Comparison of ENCODE assay signal across 10 mouse cellular contexts in genomic region chr2:181463008-181463738, GRCm38 (mm10). TPM values are rescaled to one million over a fixed set of nuclear protein-coding genes. Genes with fewer than 3 reads are reported as not detected.
A peak's percentile ranks its signal among the peaks of the same experiment; 100 is the strongest.
DNase-seq lines count a peak whose midpoint lies in the region; ATAC-seq and TF ChIP-seq lines count a peak whose summit lies in the region.
"Had no signal": no experiment of that assay in that cellular context is flagged by ENCODE, and none has a peak within 500 bp of the region (broad histone marks: within the 10 kb centered on the region; RNA-seq: fewer than 3 reads in every experiment).

No protein-coding gene starts in this region.

- H3K4me3 ChIP-seq in intestine, embryonic 14.5 days (ENCODE audit: low read depth, low read length), result no peak overlapping the region
- no peak overlapping the region for H3K4me3 ChIP-seq in intestine, postnatal 0 days (ENCODE audit: low read depth, low read length)
- peak overlapping the region; percentile 31 for H3K4me3 ChIP-seq in cerebellum, adult 2 months (replicated peaks; ENCODE audit: insufficient read depth, low read depth, low read length)
- H3K4me3 ChIP-seq in hindbrain, embryonic 15.5 days, result no peak overlapping the region
- H3K4me3 ChIP-seq in midbrain, embryonic 13.5 days (replicated peaks), result no peak overlapping the region
- H3K4me3 ChIP-seq: embryonic facial prominence, embryonic 15.5 days had no signal

- H3K9ac ChIP-seq in intestine, embryonic 14.5 days (ENCODE audit: low read length), result no peak overlapping the region
- H3K9ac ChIP-seq in intestine, postnatal 0 days (ENCODE audit: low read depth, low read length), result no peak overlapping the region
- H3K9ac ChIP-seq in hindbrain, embryonic 15.5 days, result no peak overlapping the region
- H3K9ac ChIP-seq in midbrain, embryonic 13.5 days (replicated peaks), result no peak overlapping the region
- H3K9ac ChIP-seq: embryonic facial prominence, embryonic 15.5 days had no signal

- 33% methylated on average over 7 of the region's 7 CpGs for WGBS in intestine, embryonic 14.5 days
- WGBS in intestine, postnatal 0 days, result 37% methylated on average over 7 of the region's 7 CpGs
- WGBS in cerebellum, adult 2 months, result 3% methylated on average over 7 of the region's 7 CpGs
- 23% methylated on average over 7 of the region's 7 CpGs for WGBS in hindbrain, embryonic 15.5 days
- 44% methylated on average over 7 of the region's 7 CpGs for WGBS in midbrain, embryonic 13.5 days

- DNase-seq in intestine, embryonic 14.5 days (ENCODE audit: low spot score), result peak; percentile 55
- peak; percentile 94 to 97 for DNase-seq in cerebellum, adult 2 months
- DNase-seq in frontal cortex, postnatal 36 days (ENCODE audit: low spot score in 2 of 2), result peak; percentile 44 to 49
- DNase-seq in left cerebral cortex, postnatal 25 days (ENCODE audit: low spot score in 2 of 2), result peak; percentile 51 to 68
- peak; percentile 71 for DNase-seq in testis, postnatal 14 days (ENCODE audit: low spot score)

- peaks cover 9% of the 10 kb centered on the region for H3K4me1 ChIP-seq in intestine, embryonic 14.5 days (replicated peaks; ENCODE audit: control insufficient read depth, insufficient read depth, low read length)
- no peaks in the 10 kb centered on the region for H3K4me1 ChIP-seq in intestine, postnatal 0 days (replicated peaks; ENCODE audit: control insufficient read depth, insufficient read depth, low read length)
- peaks cover 43% of the 10 kb centered on the region for H3K4me1 ChIP-seq in cerebellum, adult 2 months (ENCODE audit: control insufficient read depth, insufficient read depth, low read length)
- peaks cover 27% of the 10 kb centered on the region for H3K4me1 ChIP-seq in hindbrain, embryonic 15.5 days (replicated peaks)
- H3K4me1 ChIP-seq in midbrain, embryonic 13.5 days (replicated peaks), result peaks cover 14% of the 10 kb centered on the region

- peak; percentile 50; the same call in 1 of the 2 replicates for TF ChIP-seq POLR2A in cerebellum, adult 2 months (IDR thresholded peaks at IDR 0.05; ENCODE audit: borderline replicate concordance, insufficient read depth, low read length)

- H3K27me3 ChIP-seq in intestine, embryonic 14.5 days (replicated peaks; ENCODE audit: control insufficient read depth, insufficient read depth, low read length), result no peaks in the 10 kb centered on the region
- peaks cover 31% of the 10 kb centered on the region for H3K27me3 ChIP-seq in intestine, postnatal 0 days (replicated peaks; ENCODE audit: control insufficient read depth, insufficient read depth, low read length)
- H3K27me3 ChIP-seq in cerebellum, adult 2 months (ENCODE audit: control insufficient read depth, insufficient read depth, low read length), result no peaks in the 10 kb centered on the region
- no peaks in the 10 kb centered on the region for H3K27me3 ChIP-seq in hindbrain, embryonic 15.5 days
- H3K27me3 ChIP-seq in midbrain, embryonic 13.5 days, result peaks cover 13% of the 10 kb centered on the region

- ATAC-seq in intestine, embryonic 14.5 days (replicated peaks; ENCODE audit: low FRiP score, low TSS enrichment, low read depth), result no peak
- no peak for ATAC-seq in intestine, postnatal 0 days
- ATAC-seq in hindbrain, embryonic 15.5 days (ENCODE audit: low FRiP score, low read depth), result peak; percentile 53
- no peak for ATAC-seq in midbrain, embryonic 13.5 days

- no peak for TF ChIP-seq CTCF in intestine, postnatal 0 days (IDR thresholded peaks at IDR 0.05; ENCODE audit: low read depth)
- TF ChIP-seq CTCF in cerebellum, adult 2 months (IDR thresholded peaks at IDR 0.05; ENCODE audit: borderline replicate concordance, insufficient read depth, low read depth, low read length), result no peak; the same call in 1 of the 2 replicates

- H3K27ac ChIP-seq in intestine, embryonic 14.5 days (ENCODE audit: low read depth), result no peak overlapping the region
- no peak overlapping the region for H3K27ac ChIP-seq in intestine, postnatal 0 days (ENCODE audit: low read depth, low read length)
- peak overlapping the region; percentile 91 for H3K27ac ChIP-seq in cerebellum, adult 2 months (ENCODE audit: insufficient read depth, low read length)
- peak overlapping the region; percentile 27; the same call in 1 of the 2 replicates for H3K27ac ChIP-seq in hindbrain, embryonic 15.5 days (replicated peaks)
- H3K27ac ChIP-seq in midbrain, embryonic 13.5 days, result no peak overlapping the region
- H3K27ac ChIP-seq: embryonic facial prominence, embryonic 15.5 days had no signal

- intact Hi-C loops in left cerebral cortex, postnatal 25 days (cut with DNase I), result no loop called here

- no peaks in the 10 kb centered on the region for H3K9me3 ChIP-seq in intestine, embryonic 14.5 days (ENCODE audit: control insufficient read depth, low read length)
- no peaks in the 10 kb centered on the region for H3K9me3 ChIP-seq in intestine, postnatal 0 days (ENCODE audit: control insufficient read depth)
- no peaks in the 10 kb centered on the region for H3K9me3 ChIP-seq in hindbrain, embryonic 15.5 days
- H3K9me3 ChIP-seq in midbrain, embryonic 13.5 days, result no peaks in the 10 kb centered on the region
- H3K9me3 ChIP-seq: embryonic facial prominence, embryonic 15.5 days had no signal

- H3K4me2 ChIP-seq in intestine, embryonic 14.5 days (ENCODE audit: low read length), result no peak overlapping the region
- no peak overlapping the region for H3K4me2 ChIP-seq in intestine, postnatal 0 days (replicated peaks; ENCODE audit: low read depth)
- peak overlapping the region; percentile 13; the same call in 1 of the 2 replicates for H3K4me2 ChIP-seq in hindbrain, embryonic 15.5 days
- H3K4me2 ChIP-seq in midbrain, embryonic 13.5 days (replicated peaks), result peak overlapping the region; percentile 15
- H3K4me2 ChIP-seq: embryonic facial prominence, embryonic 15.5 days had no signal

- no peaks in the 10 kb centered on the region for H3K36me3 ChIP-seq in intestine, embryonic 14.5 days (ENCODE audit: control insufficient read depth, insufficient read depth, low read length)
- H3K36me3 ChIP-seq in intestine, postnatal 0 days (ENCODE audit: control insufficient read depth, insufficient read depth), result no peaks in the 10 kb centered on the region
- H3K36me3 ChIP-seq in hindbrain, embryonic 15.5 days, result no peaks in the 10 kb centered on the region
- no peaks in the 10 kb centered on the region for H3K36me3 ChIP-seq in midbrain, embryonic 13.5 days
- H3K36me3 ChIP-seq: embryonic facial prominence, embryonic 15.5 days had no signal

RNA-seq across cellular contexts. Expression of gene Zbtb46, which starts 3.9 kb away (rescaled TPM):
- polyA plus RNA-seq in intestine, embryonic 14.5 days (2014; fragmentation: Nextera tagmentation; extraction: Ambion mirVana), result 9.1 and 11.1 TPM in 2 replicates
- polyA plus RNA-seq in intestine, postnatal 0 days (2015; fragmentation: Nextera tagmentation; extraction: Ambion mirVana), result 2.1 and 2.3 TPM in 2 replicates
- 31.9 and 34.6 TPM in 2 replicates for polyA plus RNA-seq in cerebellum, adult 2 months (2012; rRNA removed)
- polyA plus RNA-seq in hindbrain, embryonic 15.5 days (2015; fragmentation: Nextera tagmentation; extraction: Ambion mirVana), result 21.4 and 21.6 TPM in 2 replicates
- 10 to 100 TPM; 11.2 to 15.3 TPM for total RNA-seq in left cerebral cortex, postnatal 25 days (2021)
- polyA plus RNA-seq in midbrain, embryonic 13.5 days (2015; fragmentation: Nextera tagmentation; extraction: Ambion mirVana), result 24.1 and 24.3 TPM in 2 replicates

RNA-seq across cellular contexts. Expression of gene Abhd16b, which starts 29.8 kb away (rescaled TPM):
- polyA plus RNA-seq in intestine, embryonic 14.5 days (2014; fragmentation: Nextera tagmentation; extraction: Ambion mirVana), result 0.14 and 0.36 TPM in 2 replicates
- polyA plus RNA-seq in intestine, postnatal 0 days (2015; fragmentation: Nextera tagmentation; extraction: Ambion mirVana), result 0.07 TPM in 1 of 2 replicates, not detected in the other
- not detected in 2 replicates for polyA plus RNA-seq in cerebellum, adult 2 months (2012; rRNA removed)
- 0.17 TPM in 1 of 2 replicates, not detected in the other for polyA plus RNA-seq in hindbrain, embryonic 15.5 days (2015; fragmentation: Nextera tagmentation; extraction: Ambion mirVana)
- not detected for total RNA-seq in left cerebral cortex, postnatal 25 days (2021)
- not detected in 2 replicates for polyA plus RNA-seq in midbrain, embryonic 13.5 days (2015; fragmentation: Nextera tagmentation; extraction: Ambion mirVana)
- polyA plus RNA-seq: limb, embryonic 14.5 days had no signal

RNA-seq across cellular contexts. Expression of gene Tpd52l2, which starts 33.8 kb away (rescaled TPM):
- polyA plus RNA-seq in intestine, embryonic 14.5 days (2014; fragmentation: Nextera tagmentation; extraction: Ambion mirVana), result 152 and 172 TPM in 2 replicates
- polyA plus RNA-seq in intestine, postnatal 0 days (2015; fragmentation: Nextera tagmentation; extraction: Ambion mirVana), result 83.7 and 88.2 TPM in 2 replicates
- polyA plus RNA-seq in cerebellum, adult 2 months (2012; rRNA removed), result 154 and 159 TPM in 2 replicates
- polyA plus RNA-seq in hindbrain, embryonic 15.5 days (2015; fragmentation: Nextera tagmentation; extraction: Ambion mirVana), result 117 and 118 TPM in 2 replicates
- total RNA-seq in left cerebral cortex, postnatal 25 days (2021), result 10 to 100 TPM; 74.7 to 76.8 TPM
- 116 and 121 TPM in 2 replicates for polyA plus RNA-seq in midbrain, embryonic 13.5 days (2015; fragmentation: Nextera tagmentation; extraction: Ambion mirVana)

RNA-seq across cellular contexts. Expression of gene Dnajc5, which starts 57.1 kb away (rescaled TPM):
- 79.4 and 79.8 TPM in 2 replicates for polyA plus RNA-seq in intestine, embryonic 14.5 days (2014; fragmentation: Nextera tagmentation; extraction: Ambion mirVana)
- polyA plus RNA-seq in intestine, postnatal 0 days (2015; fragmentation: Nextera tagmentation; extraction: Ambion mirVana), result 60.4 and 62.9 TPM in 2 replicates
- 218 and 230 TPM in 2 replicates for polyA plus RNA-seq in cerebellum, adult 2 months (2012; rRNA removed)
- 258 and 267 TPM in 2 replicates for polyA plus RNA-seq in hindbrain, embryonic 15.5 days (2015; fragmentation: Nextera tagmentation; extraction: Ambion mirVana)
- total RNA-seq in left cerebral cortex, postnatal 25 days (2021), result 100 to 1,000 TPM; 289 to 296 TPM
- polyA plus RNA-seq in midbrain, embryonic 13.5 days (2015; fragmentation: Nextera tagmentation; extraction: Ambion mirVana), result 198 and 209 TPM in 2 replicates

Comparison
In these comparisons a context has a peak if more than half of its experiments do, and no peak if none do; other contexts are left out.
1. H3K27ac ChIP-seq: peak in cerebellum, adult 2 months (single experiment) and hindbrain, embryonic 15.5 days (single experiment); none in intestine, embryonic 14.5 days (single experiment), intestine, postnatal 0 days (single experiment) and midbrain, embryonic 13.5 days (single experiment).
2. H3K4me2 ChIP-seq: peak in hindbrain, embryonic 15.5 days (single experiment) and midbrain, embryonic 13.5 days (single experiment); none in intestine, embryonic 14.5 days (single experiment) and intestine, postnatal 0 days (single experiment).
3. Peak in every context shown above with its lines, with median percentiles within 50 percentile points of each other: DNase-seq.